Mouse (Mus musculus): ENCODE measurements around the gene Runx1. TPM values are rescaled to one million over a fixed set of nuclear protein-coding genes. Genes with fewer than 3 reads are reported as not detected.

Runx1 gene
- total RNA-seq, 2 experiments from 2014 or later: 11.1 to 11.6 TPM

GRCm38 (mm10) chr16:92705564-92706458, 120.1 kb downstream of the Runx1 start:
- no peak for DNase-seq (ENCODE audit: low spot score in 2 of 2)

- DNase-seq (ENCODE audit: low spot score in 2 of 2): no peak
Observed at GRCm38 (mm10) chr16:92703850-92704249, 122.1 kb downstream of the Runx1 start.

- DNase-seq (ENCODE audit: low spot score in 2 of 2): no peak
Observed at GRCm38 (mm10) chr16:92699531-92700397, 126.2 kb downstream of the Runx1 start.

GRCm38 (mm10) chr16:92698612-92698998, 127.3 kb downstream of the Runx1 start:
- DNase-seq (ENCODE audit: low spot score in 2 of 2): peak; percentile 89 to 91

GRCm38 (mm10) chr16:92697737-92698611, 128.0 kb downstream of the Runx1 start:
- DNase-seq (ENCODE audit: low spot score in 2 of 2): peak; percentile 27 to 51

GRCm38 (mm10) chr16:92697227-92697736, 128.7 kb downstream of the Runx1 start:
- peak; percentile 71 to 84 for DNase-seq (ENCODE audit: low spot score in 2 of 2)

- DNase-seq (ENCODE audit: low spot score in 2 of 2): peak; percentile 30 to 51
Observed at GRCm38 (mm10) chr16:92696411-92697015, 129.4 kb downstream of the Runx1 start.

GRCm38 (mm10) chr16:92695981-92696380, 130.0 kb downstream of the Runx1 start:
- no peak for DNase-seq (ENCODE audit: low spot score in 2 of 2)

- peak in 1 of 2 experiments; percentile 33 for DNase-seq (ENCODE audit: low spot score in 2 of 2)
Observed at GRCm38 (mm10) chr16:92695200-92695921, 130.6 kb downstream of the Runx1 start.

- DNase-seq (ENCODE audit: low spot score in 2 of 2): no peak
Observed at GRCm38 (mm10) chr16:92694496-92695106, 131.3 kb downstream of the Runx1 start.

GRCm38 (mm10) chr16:92690759-92691158, 135.2 kb downstream of the Runx1 start:
- no peak for DNase-seq (ENCODE audit: low spot score in 2 of 2)

GRCm38 (mm10) chr16:92688941-92689340, 137.0 kb downstream of the Runx1 start:
- DNase-seq (ENCODE audit: low spot score in 2 of 2): no peak

GRCm38 (mm10) chr16:92686978-92687377, 139.0 kb downstream of the Runx1 start:
- no peak for DNase-seq (ENCODE audit: low spot score in 2 of 2)

GRCm38 (mm10) chr16:92685766-92686315, 140.1 kb downstream of the Runx1 start:
- DNase-seq (ENCODE audit: low spot score in 2 of 2): no peak

- DNase-seq (ENCODE audit: low spot score in 2 of 2): no peak
Observed at GRCm38 (mm10) chr16:92684423-92685211, 141.3 kb downstream of the Runx1 start.

GRCm38 (mm10) chr16:92676630-92677029, 149.3 kb downstream of the Runx1 start:
- DNase-seq (ENCODE audit: low spot score in 2 of 2): no peak

- no peak for DNase-seq (ENCODE audit: low spot score in 2 of 2)
Observed at GRCm38 (mm10) chr16:92675677-92676076, 150.3 kb downstream of the Runx1 start.

GRCm38 (mm10) chr16:92674916-92675450, 151.0 kb downstream of the Runx1 start:
- no peak for DNase-seq (ENCODE audit: low spot score in 2 of 2)
